Mouse (Mus musculus): ENCODE measurements around the gene Svop.

Gene Svop

GRCm38 (mm10) chr5:114048731-114049308, 42.5 kb downstream of the Svop start:
- in situ Hi-C loops (cut with MboI; ENCODE audit: unreplicated experiment in 2 of 2), result loop anchor here (5.0 to 25.0 kb wide), 6 partner anchors 92 to 862 kb away; partner anchors contain the start of gene Aym1 (in 1 of the 2)

DNA sequence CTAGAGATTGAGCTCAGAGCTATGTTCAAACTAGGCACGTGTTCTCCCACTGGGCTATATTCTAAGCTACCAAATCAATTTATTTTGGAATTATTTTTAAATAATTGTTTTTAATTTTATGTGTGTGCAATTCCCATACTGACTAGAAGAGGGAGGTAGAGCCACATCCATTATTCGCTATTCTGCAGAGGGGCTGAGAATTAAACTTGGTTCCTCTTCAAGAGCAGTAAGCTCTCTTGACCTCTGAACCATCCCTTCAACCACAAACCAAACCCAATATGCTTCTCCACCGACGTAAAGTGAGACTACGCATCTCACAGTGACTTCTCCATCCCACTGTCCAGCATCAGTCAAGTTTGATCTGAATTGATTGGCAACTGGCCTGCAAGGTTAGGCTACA, 44.2 kb downstream of the Svop start:
- in situ Hi-C loops (cut with MboI; ENCODE audit: unreplicated experiment in 2 of 2), result loop anchor here (5.0 to 25.0 kb wide), 6 partner anchors 90 to 860 kb away; partner anchors contain the start of gene Aym1 (in 1 of the 2)

- in situ Hi-C loops (cut with MboI; ENCODE audit: unreplicated experiment in 2 of 2), result loop anchor here (5.0 to 25.0 kb wide), 6 partner anchors 89 to 859 kb away; partner anchors contain the start of gene Aym1 (in 1 of the 2)
Measured at GRCm38 (mm10) chr5:114046604-114047003, 44.8 kb downstream of the Svop start.

- in situ Hi-C loops (cut with MboI; ENCODE audit: unreplicated experiment in 2 of 2), result loop anchor here (5.0 to 25.0 kb wide), 6 partner anchors 89 to 859 kb away; partner anchors contain the start of gene Aym1 (in 1 of the 2)
Measured at GRCm38 (mm10) chr5:114046151-114046550, 45.2 kb downstream of the Svop start.

DNA sequence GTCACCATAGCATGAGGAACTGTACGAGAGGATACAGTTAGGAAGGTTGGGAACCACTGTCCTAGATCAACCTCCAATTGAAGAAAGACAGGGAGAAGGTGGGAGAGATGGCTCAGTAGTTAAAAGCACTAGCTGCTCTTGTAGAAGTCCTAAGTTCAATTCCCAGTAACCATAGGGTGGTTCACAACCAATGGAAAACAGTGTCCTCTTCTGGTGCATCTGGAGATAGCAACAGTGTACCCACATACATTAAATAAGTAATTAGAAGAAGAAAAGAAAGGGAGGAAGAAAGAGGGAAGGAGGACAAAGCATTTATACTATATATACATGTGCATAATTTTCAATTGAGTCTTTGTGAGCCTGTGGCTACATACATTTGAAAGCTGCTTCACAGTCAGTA, 46.2 kb downstream of the Svop start:
- in situ Hi-C loops (cut with MboI; ENCODE audit: unreplicated experiment in 2 of 2), result loop anchor here (5.0 to 25.0 kb wide), 6 partner anchors 88 to 858 kb away; partner anchors contain the start of gene Aym1 (in 1 of the 2)

- in situ Hi-C loops (cut with MboI; ENCODE audit: unreplicated experiment in 2 of 2), result loop anchor here (5.0 to 25.0 kb wide), 4 partner anchors 86 to 856 kb away; partner anchors contain the start of gene Aym1 (in 1 of the 2)
Measured at GRCm38 (mm10) chr5:114043800-114044199, 47.6 kb downstream of the Svop start.

GRCm38 (mm10) chr5:114041327-114041930, 49.9 kb downstream of the Svop start:
- in situ Hi-C loops (cut with MboI; ENCODE audit: unreplicated experiment in 2 of 2), result loop anchor here (5.0 to 25.0 kb wide), 4 partner anchors 84 to 854 kb away; partner anchors contain the start of gene Aym1 (in 1 of the 2)

- in situ Hi-C loops (cut with MboI; ENCODE audit: unreplicated experiment in 2 of 2), result loop anchor here (5.0 to 25.0 kb wide), 4 partner anchors 84 to 854 kb away; partner anchors contain the start of gene Aym1 (in 1 of the 2)
Measured at GRCm38 (mm10) chr5:114040911-114041310, 50.5 kb downstream of the Svop start.

- in situ Hi-C loops (cut with MboI; ENCODE audit: unreplicated experiment in 2 of 2), result loop anchor here (5.0 to 25.0 kb wide), 4 partner anchors 83 to 853 kb away; partner anchors contain the start of gene Aym1 (in 1 of the 2)
Measured at GRCm38 (mm10) chr5:114040508-114040907, 50.9 kb downstream of the Svop start.

- in situ Hi-C loops (cut with MboI; ENCODE audit: unreplicated experiment in 2 of 2), result loop anchor here in 1 of 2 experiments (25.0 kb wide), 2 partner anchors 673 to 848 kb away; partner anchors contain the start of gene Aym1
Measured at GRCm38 (mm10) chr5:114035111-114035510, 56.3 kb downstream of the Svop start.

- in situ Hi-C loops (cut with MboI; ENCODE audit: unreplicated experiment in 2 of 2), result loop anchor here in 1 of 2 experiments (25.0 kb wide), 2 partner anchors 672 to 847 kb away; partner anchors contain the start of gene Aym1
Measured at GRCm38 (mm10) chr5:114034393-114034792, 57.0 kb downstream of the Svop start.

DNA sequence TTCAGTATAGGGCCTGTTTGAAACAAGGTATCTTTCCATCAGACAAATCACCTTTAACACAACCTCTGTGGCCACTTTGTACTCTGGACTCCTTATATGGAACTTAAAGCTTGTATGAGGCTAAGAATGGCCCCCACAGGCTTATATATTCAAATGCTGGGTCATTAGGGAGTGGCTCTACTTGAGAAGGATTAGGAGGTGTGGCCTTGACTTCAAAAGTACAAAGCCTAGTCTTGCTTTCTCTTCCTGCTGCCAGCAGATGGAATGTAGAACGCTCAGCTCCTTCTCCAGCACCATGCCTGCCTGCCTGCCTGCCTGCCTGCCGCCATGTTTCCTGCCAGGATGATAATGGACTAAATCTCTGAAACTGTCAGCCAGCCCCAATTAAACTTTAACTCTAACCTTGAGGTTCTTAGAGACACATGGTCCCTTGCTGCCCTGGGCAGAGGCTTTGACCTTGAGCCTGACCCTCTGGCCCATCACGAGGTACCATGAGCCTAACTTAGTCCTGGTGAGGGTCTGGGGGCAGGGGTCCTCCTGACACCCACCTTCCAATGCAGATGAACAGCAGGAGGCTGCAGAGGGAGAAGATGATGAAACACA, 59.1 kb downstream of the Svop start:
- in situ Hi-C loops (cut with MboI; ENCODE audit: unreplicated experiment in 2 of 2), result loop anchor here in 1 of 2 experiments (25.0 kb wide), 2 partner anchors 670 to 845 kb away; partner anchors contain the start of gene Aym1

GRCm38 (mm10) chr5:114030652-114031051, 60.7 kb downstream of the Svop start:
- in situ Hi-C loops (cut with MboI; ENCODE audit: unreplicated experiment in 2 of 2), result loop anchor here in 1 of 2 experiments (25.0 kb wide), 2 partner anchors 668 to 843 kb away; partner anchors contain the start of gene Aym1

DNA sequence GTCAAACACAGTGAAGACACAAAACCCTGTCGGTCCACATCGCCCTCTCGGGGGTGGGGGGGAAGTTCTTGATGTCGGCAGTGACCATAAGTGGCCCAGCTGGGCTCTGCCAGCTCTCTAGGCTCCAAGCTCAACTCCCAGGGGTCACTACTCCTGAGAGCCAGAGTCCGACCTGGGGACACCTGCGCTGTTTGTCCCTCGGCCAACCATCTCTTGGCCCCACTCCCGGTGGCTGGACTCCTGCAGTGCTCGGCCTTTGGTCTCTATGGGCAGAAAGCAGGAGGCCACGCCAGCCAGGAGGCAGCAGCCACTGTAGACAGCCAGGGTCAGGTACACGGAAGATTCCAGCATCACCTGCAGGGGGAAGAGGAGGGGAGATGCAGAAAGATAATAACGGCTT, 63.3 kb downstream of the Svop start:
- in situ Hi-C loops (cut with MboI; ENCODE audit: unreplicated experiment in 2 of 2), result loop anchor here in 1 of 2 experiments (25.0 kb wide), 2 partner anchors 666 to 841 kb away; partner anchors contain the start of gene Aym1

- in situ Hi-C loops (cut with MboI; ENCODE audit: unreplicated experiment in 2 of 2), result loop anchor here in 1 of 2 experiments (25.0 kb wide), 2 partner anchors 665 to 840 kb away; partner anchors contain the start of gene Aym1
Measured at GRCm38 (mm10) chr5:114027217-114027944, 64.0 kb downstream of the Svop start.

- in situ Hi-C loops (cut with MboI; ENCODE audit: unreplicated experiment in 2 of 2), result loop anchor here in 1 of 2 experiments (25.0 kb wide), 2 partner anchors 663 to 838 kb away; partner anchors contain the start of gene Aym1
Measured at GRCm38 (mm10) chr5:114024885-114025284, 66.5 kb downstream of the Svop start.

DNA sequence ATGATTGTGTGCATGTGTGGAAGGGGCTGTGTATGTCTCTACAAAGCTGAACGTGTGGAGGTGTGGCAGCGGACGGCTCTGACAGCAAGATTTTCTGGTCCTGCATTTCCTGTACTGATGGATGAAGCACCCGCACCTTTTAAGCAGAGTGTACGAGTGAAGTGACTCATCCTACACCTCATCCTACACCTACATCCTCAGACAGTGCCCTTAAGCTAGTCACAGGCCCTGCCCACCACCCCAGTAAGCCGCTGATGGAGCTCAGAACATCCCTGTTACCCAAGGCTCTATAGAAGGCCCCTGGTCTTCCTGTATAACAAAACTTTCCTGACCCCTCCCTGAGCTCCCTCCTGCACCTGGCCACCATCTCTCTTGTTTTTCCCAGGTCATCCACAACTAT, 67.0 kb downstream of the Svop start:
- in situ Hi-C loops (cut with MboI; ENCODE audit: unreplicated experiment in 2 of 2), result no loop called here

- in situ Hi-C loops (cut with MboI; ENCODE audit: unreplicated experiment in 2 of 2), result no loop called here
Measured at GRCm38 (mm10) chr5:114015121-114015520, 76.2 kb downstream of the Svop start.

DNA sequence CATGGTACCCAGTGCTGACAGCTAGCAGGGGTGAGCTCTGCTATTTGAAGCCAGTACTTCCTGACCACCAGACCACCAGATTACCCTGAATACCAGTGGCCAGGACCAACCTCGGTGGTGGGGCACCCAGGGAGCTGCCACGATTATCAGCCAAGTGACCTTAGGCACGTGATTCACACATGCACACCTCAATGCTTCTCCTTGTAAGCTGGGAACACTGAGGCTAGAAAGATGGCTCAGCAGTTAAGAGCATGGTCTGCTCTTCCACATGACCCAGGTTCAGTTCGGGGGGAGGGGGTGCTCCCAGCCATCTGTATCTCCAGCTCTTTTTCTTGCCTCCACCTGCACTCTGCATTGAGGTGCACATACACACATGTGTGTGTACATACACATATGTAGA, 82.3 kb downstream of the Svop start:
- in situ Hi-C loops (cut with MboI; ENCODE audit: unreplicated experiment in 2 of 2), result no loop called here

Measured in v-Abl transformed pro-B cells (cell line).